Mouse (Mus musculus) monocyte, adult 5-6 weeks (primary cell): Measurements from ENCODE around the gene Tgfa. TPM values are rescaled to one million over a fixed set of nuclear protein-coding genes. Genes with fewer than 3 reads are reported as not detected.

Experiments used
- ATAC-seq: fragments of 153-309, 156-312 bp; replicated peaks from 2 replicates; pipeline ENCODE4 v1.8.0; 2017; ENCODE audit warnings: mild to moderate bottlenecking; ENCODE audit not compliant: low TSS enrichment, insufficient number of reproducible peaks, severe bottlenecking, poor library complexity, low FRiP score
- total RNA-seq: library from RNA; stranded (forward); fragments of 200-1000, 200-491, 200-594 nt; gene quantifications from 3 replicates; pipeline ENCODE4 v1.2.3, GENCODE M21; 2017

Tgfa gene
- total RNA-seq, 1 experiment from 2014 or later = not detected

- no peak for ATAC-seq
Observed at GRCm38 (mm10) chr6:86182626-86183025, 12.4 kb upstream of the Tgfa start.

- no peak for ATAC-seq
Observed at GRCm38 (mm10) chr6:86186106-86186955, 8.7 kb upstream of the Tgfa start.

- no peak for ATAC-seq
Observed at GRCm38 (mm10) chr6:86188741-86189480, 6.1 kb upstream of the Tgfa start.

GRCm38 (mm10) chr6:86190622-86191021, 4.4 kb upstream of the Tgfa start:
- no peak for ATAC-seq

GRCm38 (mm10) chr6:86192978-86193377, 2.0 kb upstream of the Tgfa start:
- no peak for ATAC-seq

GRCm38 (mm10) chr6:86193879-86194278, 1.1 kb upstream of the Tgfa start:
- ATAC-seq = no peak

- ATAC-seq = no peak
Observed at GRCm38 (mm10) chr6:86196034-86196433, 1.0 kb downstream of the Tgfa start.

- no peak for ATAC-seq
Observed at GRCm38 (mm10) chr6:86197150-86197862, 2.3 kb downstream of the Tgfa start.

GRCm38 (mm10) chr6:86200934-86201333, 5.9 kb downstream of the Tgfa start:
- no peak for ATAC-seq

- no peak for ATAC-seq
Observed at GRCm38 (mm10) chr6:86203101-86203500, 8.1 kb downstream of the Tgfa start.

- ATAC-seq = no peak
Observed at GRCm38 (mm10) chr6:86206014-86206413, 11.0 kb downstream of the Tgfa start.

- ATAC-seq = no peak
Observed at GRCm38 (mm10) chr6:86206985-86207384, 12.0 kb downstream of the Tgfa start.

GRCm38 (mm10) chr6:86209133-86210016, 14.4 kb downstream of the Tgfa start:
- ATAC-seq = no peak

GRCm38 (mm10) chr6:86210017-86210408, 15.0 kb downstream of the Tgfa start:
- ATAC-seq = no peak

- ATAC-seq = no peak
Observed at GRCm38 (mm10) chr6:86210619-86211018, 15.6 kb downstream of the Tgfa start.

- ATAC-seq = no peak
Observed at GRCm38 (mm10) chr6:86211081-86211763, 16.2 kb downstream of the Tgfa start.

- no peak for ATAC-seq
Observed at GRCm38 (mm10) chr6:86212871-86213640, 18.0 kb downstream of the Tgfa start.
